Mouse (Mus musculus) kidney, postnatal 14 days (tissue): Measurements from ENCODE around the gene Sh3bp5.

Experiments used
- DNase-seq: peaks from one replicate; pipeline ENCODE4 v3.0.0; 2022; ENCODE audit warnings: mixed read lengths

The Sh3bp5 gene

GRCm38 (mm10) chr14:31433126-31433525, 2.8 kb downstream of the Sh3bp5 start:
- no peak for DNase-seq

GRCm38 (mm10) chr14:31432424-31432823, 3.5 kb downstream of the Sh3bp5 start:
- DNase-seq = peak; percentile 64

GRCm38 (mm10) chr14:31431789-31432330, 4.0 kb downstream of the Sh3bp5 start:
- peak; percentile 71 for DNase-seq

- no peak for DNase-seq
These were observed 6.9 kb downstream of the Sh3bp5 start for GRCm38 (mm10) chr14:31429004-31429395.

- peak; percentile 89 for DNase-seq
These were observed 7.5 kb downstream of the Sh3bp5 start for GRCm38 (mm10) chr14:31428211-31429003.

GRCm38 (mm10) chr14:31422961-31423791, 12.7 kb downstream of the Sh3bp5 start:
- peak; percentile 91 for DNase-seq

GRCm38 (mm10) chr14:31422395-31422794, 13.5 kb downstream of the Sh3bp5 start:
- DNase-seq = no peak

- peak; percentile 86 for DNase-seq
These were observed 14.2 kb downstream of the Sh3bp5 start for GRCm38 (mm10) chr14:31421509-31422295.

GRCm38 (mm10) chr14:31420985-31421384, 14.9 kb downstream of the Sh3bp5 start:
- DNase-seq = no peak

GRCm38 (mm10) chr14:31420562-31420961, 15.3 kb downstream of the Sh3bp5 start:
- DNase-seq = no peak

- DNase-seq = no peak
These were observed 15.7 kb downstream of the Sh3bp5 start for GRCm38 (mm10) chr14:31420135-31420534.

GRCm38 (mm10) chr14:31419279-31419678, 16.6 kb downstream of the Sh3bp5 start:
- peak; percentile 70 for DNase-seq

GRCm38 (mm10) chr14:31416835-31417549, 18.9 kb downstream of the Sh3bp5 start:
- no peak for DNase-seq

- no peak for DNase-seq
These were observed 19.5 kb downstream of the Sh3bp5 start for GRCm38 (mm10) chr14:31416411-31416810.

GRCm38 (mm10) chr14:31414967-31415376, 20.9 kb downstream of the Sh3bp5 start:
- no peak for DNase-seq

- no peak for DNase-seq
These were observed 21.5 kb downstream of the Sh3bp5 start for GRCm38 (mm10) chr14:31414235-31414966.

GRCm38 (mm10) chr14:31413475-31414086, 22.3 kb downstream of the Sh3bp5 start:
- no peak for DNase-seq

- DNase-seq = peak; percentile 51
These were observed 23.2 kb downstream of the Sh3bp5 start for GRCm38 (mm10) chr14:31412651-31413056.

- DNase-seq = no peak
These were observed 25.1 kb downstream of the Sh3bp5 start for GRCm38 (mm10) chr14:31410737-31411136.

- peak; percentile 67 for DNase-seq
These were observed 25.7 kb downstream of the Sh3bp5 start for GRCm38 (mm10) chr14:31410123-31410724.
